Mouse (Mus musculus) hindbrain, embryonic 16.5 days (tissue): Measurements from ENCODE around the gene Arap1. TPM values are rescaled to one million over a fixed set of nuclear protein-coding genes. Genes with fewer than 3 reads are reported as not detected.
A peak's percentile ranks its signal among the peaks of the same experiment; 100 is the strongest.

Experiments
- ATAC-seq: fragments of 200-750 bp; cut with Nextera tagmentation; 2 replicates; pipeline ENCODE4 v1.8.0; 2017; ENCODE audit warnings: moderate TSS enrichment, moderate library complexity
- H3K27ac ChIP-seq: fragments of 300-500 bp; sonication (generic); 2 replicates; pipeline ENCODE4 v1.5.1; 2014; ENCODE audit warnings: low read depth, mild to moderate bottlenecking, control low read depth, low read length, moderate library complexity
- H3K27me3 ChIP-seq: fragments of 300-500 bp; sonication (generic); replicated peaks from 2 replicates; pipeline ENCODE4 v1.6.1; 2014; ENCODE audit warnings: low read length; ENCODE audit not compliant: control insufficient read depth, insufficient read depth
- H3K36me3 ChIP-seq: fragments of 300-500 bp; sonication (generic); 2 replicates; pipeline ENCODE4 v1.6.1; 2014; ENCODE audit warnings: mild to moderate bottlenecking, low read length, moderate library complexity, mixed read lengths; ENCODE audit not compliant: control insufficient read depth, insufficient read depth
- H3K4me1 ChIP-seq: fragments of 300-500 bp; sonication (generic); 2 replicates; pipeline ENCODE4 v1.6.1; 2014; ENCODE audit warnings: low read depth, low read length; ENCODE audit not compliant: control insufficient read depth, insufficient read depth
- H3K4me2 ChIP-seq: fragments of 300-500 bp; sonication (generic); 2 replicates; pipeline ENCODE4 v1.6.1; 2014; ENCODE audit warnings: mild to moderate bottlenecking, low read length, control low read depth, moderate library complexity
- H3K4me3 ChIP-seq: fragments of 300-500 bp; sonication (generic); 2 replicates; pipeline ENCODE4 v1.5.1; 2014; ENCODE audit warnings: mild to moderate bottlenecking, low read length, control low read depth, moderate library complexity
- H3K9ac ChIP-seq: fragments of 300-500 bp; sonication (generic); 2 replicates; pipeline ENCODE4 v1.6.1; 2014; ENCODE audit warnings: low read depth, mild to moderate bottlenecking, control low read depth, low read length, moderate library complexity
- H3K9me3 ChIP-seq: fragments of 300-500 bp; sonication (generic); 2 replicates; pipeline ENCODE4 v1.6.1; 2014; ENCODE audit warnings: mild to moderate bottlenecking, low read length, moderate library complexity; ENCODE audit not compliant: control insufficient read depth
- WGBS: fragments of 180-500 bp; shearing (Covaris S2); extraction: QIAGEN DNeasy Blood & Tissue Kit; methylation state at CpG from one replicate; pipeline ENCODE4 v1.1.7; 2014; 5-methylcytosine and 5-hydroxymethylcytosine counted together
- polyA plus RNA-seq: library from polyadenylated mRNA; unstranded; fragments of >200 nt; fragmentation: Nextera tagmentation; extraction: Ambion mirVana; gene quantifications from 2 replicates; pipeline ENCODE4 v1.2.1, GENCODE M21; 2015

Gene Arap1
- polyA plus RNA-seq, 1 experiment from 2014 or later = 13.8 TPM

GRCm38 (mm10) chr7:101453296-101453695, 105.4 kb downstream of the Arap1 start:
- WGBS = 88% methylated on average over 3 of the region's 3 CpGs
- peaks cover 13% of the 10 kb centered on the region for H3K4me1 ChIP-seq
- H3K4me3 ChIP-seq = peak overlapping the region; percentile 49; the same call in 1 of the 2 replicates
- no peak overlapping the region for H3K9ac ChIP-seq
- no peaks in the 10 kb centered on the region for H3K36me3 ChIP-seq
- H3K27ac ChIP-seq = no peak overlapping the region
- no peaks in the 10 kb centered on the region for H3K27me3 ChIP-seq
- H3K9me3 ChIP-seq = no peaks in the 10 kb centered on the region
- no peak for ATAC-seq
- peak overlapping the region; percentile 96 for H3K4me2 ChIP-seq

- peak overlapping the region; percentile 96 for H3K4me2 ChIP-seq
- H3K4me3 ChIP-seq = no peak overlapping the region
- no peak overlapping the region for H3K9ac ChIP-seq
- H3K4me1 ChIP-seq = peaks cover 13% of the 10 kb centered on the region
- 23% methylated on average over 8 of the region's 8 CpGs for WGBS
- no peaks in the 10 kb centered on the region for H3K27me3 ChIP-seq
- no peak for ATAC-seq
- H3K36me3 ChIP-seq = no peaks in the 10 kb centered on the region
- no peak overlapping the region for H3K27ac ChIP-seq
- no peaks in the 10 kb centered on the region for H3K9me3 ChIP-seq
Measured at GRCm38 (mm10) chr7:101453725-101454124, 105.9 kb downstream of the Arap1 start.

- H3K4me3 ChIP-seq = no peak overlapping the region
- H3K4me2 ChIP-seq = no peak overlapping the region
- 81% methylated on average over 9 of the region's 9 CpGs for WGBS
- H3K4me1 ChIP-seq = peaks cover 13% of the 10 kb centered on the region
- H3K9me3 ChIP-seq = no peaks in the 10 kb centered on the region
- no peak overlapping the region for H3K27ac ChIP-seq
- H3K27me3 ChIP-seq = no peaks in the 10 kb centered on the region
- H3K36me3 ChIP-seq = no peaks in the 10 kb centered on the region
- ATAC-seq = no peak
- H3K9ac ChIP-seq = no peak overlapping the region
Measured at GRCm38 (mm10) chr7:101454479-101454878, 106.6 kb downstream of the Arap1 start.

GRCm38 (mm10) chr7:101455141-101455540, 107.3 kb downstream of the Arap1 start:
- Histone ChIP-seq H3K36me3 (no peaks in the 10 kb centered on the region), H3K27me3 (no peaks in the 10 kb centered on the region), H3K4me1 (peaks cover 13% of the 10 kb centered on the region), H3K4me3 (no peak overlapping the region), H3K4me2 (no peak overlapping the region), H3K9me3 (no peaks in the 10 kb centered on the region), H3K9ac (no peak overlapping the region), H3K27ac (no peak overlapping the region)
- peak; percentile 10; the same call in 1 of the 2 replicates for ATAC-seq
- WGBS = 53% methylated on average over 6 of the region's 6 CpGs

GRCm38 (mm10) chr7:101456318-101456717, 108.5 kb downstream of the Arap1 start:
- Histone ChIP-seq H3K27ac (no peak overlapping the region), H3K36me3 (no peaks in the 10 kb centered on the region), H3K4me3 (no peak overlapping the region), H3K9ac (no peak overlapping the region), H3K4me1 (peaks cover 16% of the 10 kb centered on the region), H3K9me3 (no peaks in the 10 kb centered on the region), H3K4me2 (no peak overlapping the region), H3K27me3 (no peaks in the 10 kb centered on the region)
- ATAC-seq = no peak
- WGBS = 66% methylated on average over 4 of the region's 4 CpGs

- peaks cover 11% of the 10 kb centered on the region for H3K4me1 ChIP-seq
- no peak overlapping the region for H3K4me2 ChIP-seq
- H3K9ac ChIP-seq = no peak overlapping the region
- no peak for ATAC-seq
- no peaks in the 10 kb centered on the region for H3K36me3 ChIP-seq
- no peak overlapping the region for H3K27ac ChIP-seq
- no peaks in the 10 kb centered on the region for H3K9me3 ChIP-seq
- no peaks in the 10 kb centered on the region for H3K27me3 ChIP-seq
- no peak overlapping the region for H3K4me3 ChIP-seq
- WGBS = 34% methylated on average over 5 of the region's 5 CpGs
Measured at GRCm38 (mm10) chr7:101456789-101457188, 108.9 kb downstream of the Arap1 start.

GRCm38 (mm10) chr7:101457283-101457682, 109.4 kb downstream of the Arap1 start:
- no peaks in the 10 kb centered on the region for H3K27me3 ChIP-seq
- H3K27ac ChIP-seq = no peak overlapping the region
- H3K9ac ChIP-seq = no peak overlapping the region
- no peak for ATAC-seq
- H3K4me1 ChIP-seq = peaks cover 12% of the 10 kb centered on the region
- no peaks in the 10 kb centered on the region for H3K36me3 ChIP-seq
- 78% methylated on average over 5 of the region's 5 CpGs for WGBS
- no peaks in the 10 kb centered on the region for H3K9me3 ChIP-seq
- H3K4me3 ChIP-seq = no peak overlapping the region
- no peak overlapping the region for H3K4me2 ChIP-seq

GRCm38 (mm10) chr7:101457801-101458200, 109.9 kb downstream of the Arap1 start:
- H3K27ac ChIP-seq = no peak overlapping the region
- H3K27me3 ChIP-seq = no peaks in the 10 kb centered on the region
- no peak for ATAC-seq
- H3K36me3 ChIP-seq = no peaks in the 10 kb centered on the region
- 62% methylated on average over 8 of the region's 8 CpGs for WGBS
- H3K4me1 ChIP-seq = peaks cover 15% of the 10 kb centered on the region
- no peak overlapping the region for H3K4me2 ChIP-seq
- no peak overlapping the region for H3K9ac ChIP-seq
- no peaks in the 10 kb centered on the region for H3K9me3 ChIP-seq
- H3K4me3 ChIP-seq = no peak overlapping the region

- H3K9ac ChIP-seq = no peak overlapping the region
- no peak overlapping the region for H3K4me3 ChIP-seq
- no peak overlapping the region for H3K4me2 ChIP-seq
- H3K36me3 ChIP-seq = no peaks in the 10 kb centered on the region
- no peak for ATAC-seq
- 68% methylated on average over 4 of the region's 4 CpGs for WGBS
- H3K4me1 ChIP-seq = peaks cover 15% of the 10 kb centered on the region
- no peaks in the 10 kb centered on the region for H3K9me3 ChIP-seq
- no peak overlapping the region for H3K27ac ChIP-seq
- no peaks in the 10 kb centered on the region for H3K27me3 ChIP-seq
Measured at GRCm38 (mm10) chr7:101458278-101458781, 110.5 kb downstream of the Arap1 start.
